Mouse (Mus musculus) layer of hippocampus, adult 8-10 months (tissue): ENCODE results near the gene Kalrn. TPM values are rescaled to one million over a fixed set of nuclear protein-coding genes. Genes with fewer than 3 reads are reported as not detected.
"Not testable (repeated sequence)": the region's sequence is repeated elsewhere in the genome, so short reads cannot be mapped to it uniquely, and the experiment has no call there.

Experiments used
- DNase-seq, 2 experiments: peaks; one replicate each; pipeline ENCODE4 v3.0.0; 2022; ENCODE audit warnings: low spot score in 2 of 2
- total RNA-seq, 4 experiments: library from RNA; stranded (reverse); gene quantifications; 2 replicates each; pipeline ENCODE4 v1.2.4; 2022

Kalrn gene
- total RNA-seq, 4 experiments from 2014 or later: 495 to 557 (median 508) TPM

DNA sequence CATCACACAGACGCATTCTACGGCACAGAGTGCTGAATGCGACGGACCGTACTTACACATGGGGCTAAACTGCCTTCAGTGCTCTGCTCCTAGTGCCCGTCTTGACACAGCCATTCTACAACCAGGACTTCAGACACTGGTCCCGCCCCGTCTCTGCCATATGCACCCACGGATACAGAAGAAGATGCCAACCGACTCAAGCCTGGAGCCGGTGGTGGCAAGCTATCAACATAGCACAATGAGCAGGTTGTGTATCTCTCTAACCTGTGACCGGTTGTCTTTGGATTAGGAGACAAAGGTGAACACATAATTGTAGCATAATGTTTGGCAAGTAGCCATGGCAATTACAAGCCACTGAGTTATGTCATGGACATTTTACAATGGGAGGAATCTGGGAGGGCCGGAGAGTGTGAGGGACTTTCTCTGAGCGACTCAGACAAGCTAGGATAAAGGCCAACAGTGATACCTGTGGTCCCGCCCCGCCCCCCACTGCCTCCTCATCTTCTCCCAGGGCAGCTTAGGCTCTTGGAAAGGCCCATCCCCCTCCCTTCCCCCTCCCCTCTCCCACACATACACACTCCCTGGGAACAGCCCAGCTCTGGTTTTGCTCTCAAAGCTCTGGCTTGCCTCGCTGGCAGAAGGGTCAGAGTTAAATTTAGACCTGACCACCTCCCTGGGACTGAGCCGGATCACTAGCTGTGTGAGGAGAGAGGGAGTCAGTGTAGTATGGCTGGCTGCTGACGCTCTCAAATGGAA, 491.5 kb downstream of the Kalrn start:
- DNase-seq: no peak

DNA sequence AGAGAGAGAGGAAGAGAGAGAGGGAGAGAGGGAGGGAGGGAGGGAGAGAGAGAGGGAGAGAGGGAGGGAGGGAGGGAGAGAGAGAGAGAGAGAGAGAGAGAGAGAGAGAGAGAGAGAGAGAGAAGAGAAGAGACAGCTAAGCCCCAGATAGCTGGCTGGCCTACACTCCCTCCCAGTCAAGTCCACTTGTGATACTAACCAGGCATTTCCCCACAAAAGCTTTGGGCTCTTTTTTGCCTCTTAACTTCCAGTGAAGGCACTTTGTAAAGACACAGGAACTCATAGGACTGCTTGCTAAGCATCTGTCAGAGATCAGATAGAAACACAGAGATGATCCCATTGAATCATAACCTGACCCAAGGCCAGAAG, 492.0 kb downstream of the Kalrn start:
- not testable (repeated sequence) for DNase-seq

DNA sequence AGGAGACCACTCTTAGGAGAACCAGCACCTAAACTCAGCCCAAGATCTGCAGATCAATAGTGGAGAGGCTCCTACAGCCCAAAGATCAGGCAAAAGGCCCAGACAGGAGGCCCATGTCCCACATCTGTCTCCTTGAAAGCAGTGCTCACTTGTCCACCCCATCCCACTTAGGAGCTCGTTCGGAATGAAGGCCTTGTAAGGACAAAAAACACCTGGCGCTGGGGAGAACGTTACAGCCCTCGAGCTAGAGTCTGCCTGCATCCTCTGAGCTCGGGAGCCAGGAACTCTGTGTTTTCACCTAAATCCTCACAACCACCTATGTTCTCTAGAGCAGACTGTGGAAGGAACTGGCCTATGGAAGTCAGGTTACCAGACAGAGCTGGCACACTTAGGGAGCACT, 492.5 kb downstream of the Kalrn start:
- DNase-seq: no peak

DNA sequence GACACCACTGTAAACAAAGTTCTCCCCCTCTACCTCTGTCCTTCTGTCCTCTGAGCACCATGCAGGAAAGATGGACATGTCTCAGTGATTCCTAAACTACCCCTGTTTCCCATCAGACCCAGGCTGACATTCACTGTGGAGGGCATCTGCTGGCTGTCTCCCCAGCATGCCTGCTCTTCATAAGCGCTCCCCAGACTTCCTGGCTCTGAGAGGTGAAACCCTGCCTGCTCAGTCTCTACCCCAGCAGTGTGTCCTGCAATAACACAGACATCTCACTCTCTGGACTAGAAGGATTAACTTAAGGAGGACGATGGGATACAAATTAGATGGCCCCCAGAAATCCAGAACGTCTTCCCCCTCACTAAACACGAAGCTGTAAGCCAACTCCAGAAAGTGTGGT, 493.8 kb downstream of the Kalrn start:
- DNase-seq: no peak

DNA sequence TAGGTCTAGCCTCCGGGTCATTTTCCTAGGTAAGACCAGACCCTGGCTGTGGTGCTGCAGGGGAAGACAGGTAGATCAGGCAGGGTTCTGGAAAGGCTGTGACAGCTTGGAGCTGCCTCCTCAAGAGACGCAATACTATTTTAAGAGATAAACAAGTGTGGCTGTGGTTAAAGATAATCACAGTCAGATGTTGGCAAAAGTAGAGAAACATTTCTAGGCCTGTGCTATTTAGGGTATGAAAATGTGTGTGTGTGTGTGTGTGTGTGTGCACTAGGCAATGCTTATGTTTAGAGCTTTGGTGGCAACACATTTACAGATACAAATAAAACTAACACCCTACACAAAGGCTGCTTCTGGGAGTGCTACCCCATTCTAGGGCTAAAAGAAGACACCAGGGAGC, 494.6 kb downstream of the Kalrn start:
- DNase-seq: no peak

DNA sequence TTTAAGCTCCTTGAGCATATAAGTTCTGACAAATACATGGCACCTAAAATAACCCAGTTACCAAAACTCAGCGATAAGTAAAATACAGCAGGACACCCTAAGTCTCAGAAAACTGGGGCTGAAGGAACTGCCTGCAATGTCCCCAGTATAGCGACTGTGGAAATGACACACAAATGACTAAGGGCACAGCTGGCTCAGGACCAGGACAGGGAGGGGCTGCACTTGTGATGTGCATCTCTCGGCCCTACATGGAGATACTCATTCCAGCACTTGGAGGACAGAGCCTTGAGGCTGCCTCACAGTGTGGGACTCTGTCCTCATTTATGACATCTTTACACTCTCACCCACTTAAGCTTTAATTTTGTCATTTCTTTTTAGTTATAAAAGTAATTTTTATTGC, 497.2 kb downstream of the Kalrn start:
- no peak for DNase-seq

DNA sequence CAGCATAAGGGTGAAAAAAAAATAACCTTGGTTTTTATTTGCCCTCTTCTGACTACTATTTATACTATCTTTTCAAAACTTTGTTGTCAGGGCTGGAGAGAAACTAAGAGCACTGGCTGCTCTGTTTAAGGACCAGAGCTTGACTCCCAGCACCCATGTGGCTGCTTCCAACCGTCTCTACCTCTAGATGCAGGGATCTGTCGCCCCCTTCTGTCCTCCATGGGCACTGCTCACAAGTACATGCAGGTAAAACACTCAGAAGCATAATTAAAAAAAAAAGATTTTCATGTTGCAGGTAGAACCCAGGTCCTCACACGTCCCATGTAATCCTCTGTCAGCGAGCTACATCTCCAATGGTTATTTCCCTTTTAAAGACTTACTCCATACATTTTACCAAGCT, 499.4 kb downstream of the Kalrn start:
- no peak for DNase-seq

DNA sequence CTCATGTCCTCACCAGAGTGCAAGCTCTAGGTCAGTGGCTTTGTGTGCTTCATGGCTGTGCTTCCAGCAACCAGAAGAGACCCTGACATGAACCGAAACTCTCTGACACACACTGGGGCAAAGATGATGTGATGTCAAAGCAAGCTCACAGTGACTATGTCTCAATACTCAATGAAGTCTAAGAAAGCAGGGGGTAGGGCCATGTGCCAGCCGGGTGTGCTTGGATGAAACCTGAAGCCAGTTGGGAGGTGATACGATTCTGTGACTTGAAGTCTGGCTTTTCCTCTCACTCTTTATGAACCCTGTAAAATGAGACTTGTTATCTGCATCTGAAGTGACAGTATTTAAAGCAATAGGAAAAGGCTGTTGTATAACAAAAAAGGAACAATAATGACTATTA, 501.2 kb downstream of the Kalrn start:
- no peak for DNase-seq

DNA sequence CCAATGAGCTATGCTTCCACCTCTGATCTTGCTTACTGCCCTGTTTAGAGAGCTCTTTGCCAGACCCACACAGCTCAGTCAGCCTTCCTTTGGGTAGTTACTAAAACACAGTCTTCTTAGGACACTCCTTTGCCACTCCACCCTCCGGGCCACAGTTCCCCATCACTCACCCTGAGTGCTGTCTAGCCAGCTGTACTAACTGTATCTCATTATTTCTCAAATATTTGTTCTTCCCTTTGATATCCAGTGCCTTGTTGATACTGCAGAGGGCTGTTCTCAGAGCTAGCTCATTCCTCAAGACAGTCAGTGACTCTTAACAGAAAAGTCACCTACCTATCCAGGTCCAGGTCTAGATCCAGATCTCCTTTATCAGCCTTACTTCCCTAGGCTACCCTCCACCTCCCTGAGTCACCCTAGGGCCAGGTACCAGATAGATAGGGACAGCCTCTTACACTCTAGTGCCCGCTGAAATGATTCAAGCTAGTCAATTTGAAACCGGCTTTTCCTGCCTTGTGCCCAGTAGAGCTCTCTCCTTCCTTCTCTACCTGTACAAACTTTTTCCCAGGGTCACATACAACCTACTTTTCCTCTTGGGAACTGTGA, 502.0 kb downstream of the Kalrn start:
- no peak for DNase-seq

DNA sequence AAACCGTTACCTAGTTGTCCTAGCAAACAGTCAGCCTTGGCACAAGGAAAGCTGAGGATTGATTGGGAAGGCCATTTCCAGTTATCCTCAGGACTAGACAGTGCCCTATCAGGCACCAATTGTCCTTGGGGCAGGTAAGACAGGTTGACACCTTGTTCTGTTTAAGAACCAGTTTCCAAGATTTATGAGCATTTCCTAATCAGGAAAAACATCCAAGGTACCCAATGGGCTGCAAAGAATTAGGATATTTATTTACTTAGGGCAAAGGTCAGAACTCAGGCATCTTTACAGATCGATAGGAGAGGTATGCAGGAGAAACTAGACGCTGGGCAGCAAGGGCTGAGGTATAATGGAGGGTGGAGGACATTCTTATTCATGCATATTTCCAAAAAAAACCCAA, 503.9 kb downstream of the Kalrn start:
- no peak for DNase-seq

DNA sequence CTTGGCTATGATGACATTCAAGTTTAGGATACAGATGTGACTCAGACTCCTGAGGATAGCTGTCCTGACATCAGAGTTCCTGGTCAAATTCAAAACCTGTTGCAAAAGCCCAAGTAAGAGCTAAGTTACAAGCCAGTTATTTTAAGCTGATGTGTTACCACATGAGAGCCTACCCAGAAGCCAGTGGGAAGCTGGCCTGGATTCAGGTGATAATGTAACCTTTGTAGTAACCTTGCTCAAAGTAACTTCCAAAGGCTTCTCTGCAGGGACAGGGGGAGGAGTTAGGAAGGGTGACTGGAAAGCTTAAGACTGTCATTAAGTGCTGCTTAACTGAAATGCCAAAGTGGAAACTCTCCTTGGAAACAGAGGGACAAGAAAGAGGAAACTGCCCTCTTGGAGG, 506.4 kb downstream of the Kalrn start:
- no peak for DNase-seq

DNA sequence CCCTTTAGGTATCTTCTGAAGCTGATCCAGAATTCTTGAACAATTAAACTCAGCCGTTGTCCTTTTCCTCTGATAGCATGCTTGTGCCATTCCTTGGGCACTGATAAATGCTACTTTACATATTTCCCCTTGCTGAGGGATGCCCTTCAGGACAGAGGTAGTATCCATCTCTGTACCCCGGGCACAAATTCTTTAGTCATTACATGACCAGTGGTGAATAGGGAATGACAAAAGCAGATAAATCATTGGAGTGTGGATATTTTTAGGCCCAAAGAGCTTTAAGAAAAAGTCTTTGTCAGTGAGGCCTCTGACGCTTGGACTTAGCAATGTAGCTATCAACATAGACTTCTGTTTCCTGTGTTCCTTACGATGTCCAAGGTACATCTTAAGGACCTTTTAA, 507.0 kb downstream of the Kalrn start:
- DNase-seq: no peak

DNA sequence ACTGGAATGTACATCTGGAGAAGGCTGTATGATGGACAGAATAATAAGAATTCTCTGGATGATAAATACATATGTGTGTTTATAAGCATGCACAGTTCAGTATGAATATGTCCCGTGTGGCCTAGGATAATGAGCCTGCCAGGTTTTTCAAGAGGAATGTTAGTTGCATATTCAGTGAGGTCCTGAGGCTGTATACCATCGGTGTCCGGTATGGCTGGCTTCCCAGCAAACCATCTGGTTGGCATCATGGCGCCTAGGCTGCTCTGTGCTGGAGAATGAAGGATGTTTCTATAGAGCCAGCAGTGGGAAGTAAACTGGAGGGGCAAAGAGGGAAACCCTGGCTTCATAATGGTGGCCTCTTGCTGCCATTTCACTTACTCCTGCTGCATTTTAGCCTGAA, 510.0 kb downstream of the Kalrn start:
- DNase-seq: no peak

DNA sequence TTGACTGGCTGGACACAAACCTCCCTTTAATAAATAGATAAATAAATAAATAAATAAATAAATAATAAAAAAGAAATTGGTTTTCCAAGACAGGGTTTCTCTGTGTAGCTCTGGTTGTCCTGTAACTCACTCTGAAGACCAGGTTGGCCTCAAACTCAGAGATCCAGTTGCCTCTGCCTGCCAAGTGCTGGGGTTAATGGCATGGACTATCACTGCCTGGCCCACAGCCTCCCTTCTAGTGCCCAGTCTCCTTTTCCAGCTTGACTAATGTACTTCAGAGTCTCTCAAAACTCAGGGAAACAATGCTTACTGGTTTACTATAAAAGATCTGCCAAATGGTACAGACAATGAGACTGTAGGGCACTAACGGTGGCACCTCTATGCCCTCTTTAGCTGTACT, 511.7 kb downstream of the Kalrn start:
- DNase-seq: no peak

DNA sequence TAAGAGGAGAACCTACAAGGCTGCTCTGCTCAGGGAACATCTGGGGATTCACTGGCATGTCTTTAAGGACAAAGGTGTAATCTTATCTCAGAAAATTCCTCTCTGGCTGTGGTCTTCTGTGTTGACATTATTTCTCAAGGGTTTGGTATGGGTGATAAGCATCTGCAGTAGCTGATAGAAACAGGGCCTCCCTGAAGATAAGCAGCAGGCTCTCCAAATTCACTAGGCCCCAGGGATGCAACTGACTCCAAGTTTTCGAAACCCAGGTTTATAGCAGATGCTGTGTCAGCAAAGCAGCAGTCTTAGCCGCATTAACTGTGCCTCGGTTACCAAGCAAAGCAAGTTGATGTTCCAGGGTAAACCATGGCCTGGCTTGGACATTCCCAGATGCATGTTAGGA, 514.7 kb downstream of the Kalrn start:
- no peak for DNase-seq

DNA sequence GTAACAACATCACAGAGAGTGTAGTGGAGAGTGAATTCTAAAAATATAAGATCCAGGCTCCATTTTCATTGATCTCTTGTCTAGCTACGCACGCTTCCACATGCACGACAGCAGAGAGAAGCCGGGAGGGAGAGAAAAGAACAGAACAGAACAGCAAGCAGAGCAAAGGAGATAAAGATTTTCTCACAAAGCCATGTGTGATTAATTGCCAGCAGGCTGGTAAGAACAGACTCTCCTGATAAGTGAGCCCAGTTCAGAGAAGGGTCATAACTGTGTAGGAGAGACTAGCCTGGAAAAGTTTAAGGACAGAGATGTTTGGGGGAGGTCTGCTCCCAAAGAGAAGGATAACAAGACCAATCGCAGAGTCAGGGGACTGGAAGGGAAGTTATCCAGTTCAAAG, 515.9 kb downstream of the Kalrn start:
- no peak for DNase-seq

DNA sequence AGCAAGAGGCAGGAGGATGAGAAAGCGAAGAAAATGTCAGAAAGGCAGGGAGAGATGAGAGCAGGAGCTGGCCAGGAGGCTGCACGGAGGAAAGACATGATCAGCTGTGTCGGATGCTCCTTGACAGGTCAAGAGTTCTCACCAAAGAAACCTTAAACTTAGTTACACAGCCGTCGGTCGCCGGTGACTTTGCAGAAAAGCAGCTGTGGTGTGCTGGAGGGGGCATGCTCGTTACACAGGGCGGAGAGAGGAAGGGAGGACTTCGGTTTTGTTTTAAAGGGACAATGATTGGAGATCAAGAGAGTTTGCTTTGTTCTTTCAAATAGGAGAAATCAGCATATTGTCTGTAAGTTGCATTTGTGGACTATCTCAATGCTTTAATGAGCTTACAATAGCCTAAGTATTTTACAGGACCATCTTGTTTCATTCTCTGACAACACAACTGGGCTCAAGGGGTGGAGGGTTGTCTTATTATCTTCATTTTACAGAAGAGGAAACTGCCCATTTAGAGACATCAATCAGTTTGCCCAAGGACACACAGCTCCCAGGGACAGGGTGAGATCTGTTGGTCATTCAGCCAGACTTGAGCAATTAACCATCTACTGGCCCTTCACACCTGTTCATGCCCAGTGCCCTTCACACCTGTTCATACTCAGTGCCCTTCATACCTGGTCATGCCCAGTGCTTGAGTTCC, 516.8 kb downstream of the Kalrn start:
- DNase-seq: no peak

DNA sequence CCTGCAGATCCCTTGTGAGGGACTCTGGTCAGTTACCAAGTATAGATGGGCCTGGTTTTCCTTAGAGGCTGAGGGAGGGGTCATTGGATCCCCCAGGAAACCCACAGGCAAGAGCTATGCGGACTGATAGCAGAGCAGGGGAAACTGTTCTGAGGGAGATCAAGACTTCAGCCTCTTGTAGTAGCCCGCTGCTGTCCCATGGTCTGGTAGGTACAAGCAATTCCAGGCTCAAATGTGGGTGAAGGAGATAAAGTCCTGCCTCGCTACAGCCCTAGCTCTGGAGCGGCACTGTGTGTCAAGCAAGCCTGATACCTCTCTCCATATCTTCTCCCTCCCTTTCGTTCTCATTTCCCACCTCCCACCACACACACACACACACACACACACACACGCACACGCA, 523.2 kb downstream of the Kalrn start:
- no peak for DNase-seq

DNA sequence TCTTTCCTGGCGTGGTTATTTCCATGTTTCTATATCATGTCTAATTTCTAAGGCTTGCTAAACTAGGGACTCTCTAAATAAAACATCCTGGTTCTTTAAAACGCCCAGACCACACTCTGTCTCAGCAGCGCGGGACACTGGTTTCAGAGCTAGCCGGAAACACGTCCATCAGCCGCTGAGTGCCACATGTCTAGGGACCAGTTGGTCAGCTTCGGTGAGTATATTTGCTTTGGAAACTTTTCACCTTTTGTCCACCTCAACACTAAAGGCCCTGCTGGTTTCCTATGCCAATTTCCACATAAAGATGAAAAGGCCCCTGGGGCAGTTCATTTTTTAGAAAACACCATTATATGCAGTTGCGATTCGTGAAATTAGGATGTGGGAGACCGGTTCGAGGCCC, 524.0 kb downstream of the Kalrn start:
- DNase-seq: no peak

DNA sequence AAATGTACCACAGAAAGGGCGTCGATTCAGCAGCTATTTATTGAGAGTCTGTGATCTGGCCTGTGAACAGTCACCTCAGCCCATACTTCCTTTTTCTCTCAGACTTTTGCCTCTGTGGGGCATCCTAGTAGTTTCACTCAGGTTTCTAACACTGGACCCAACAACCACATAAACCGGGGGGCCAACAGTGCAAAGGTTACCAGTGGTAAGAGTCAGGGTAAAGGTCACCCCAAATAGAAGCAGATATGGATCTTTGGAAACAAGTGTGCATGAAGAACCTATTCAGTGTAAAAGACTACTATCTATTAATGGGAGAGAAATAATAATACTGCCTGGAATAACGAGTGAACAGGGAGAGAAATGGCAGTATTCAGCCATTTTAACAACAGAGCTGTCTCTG, 525.1 kb downstream of the Kalrn start:
- no peak for DNase-seq

DNA sequence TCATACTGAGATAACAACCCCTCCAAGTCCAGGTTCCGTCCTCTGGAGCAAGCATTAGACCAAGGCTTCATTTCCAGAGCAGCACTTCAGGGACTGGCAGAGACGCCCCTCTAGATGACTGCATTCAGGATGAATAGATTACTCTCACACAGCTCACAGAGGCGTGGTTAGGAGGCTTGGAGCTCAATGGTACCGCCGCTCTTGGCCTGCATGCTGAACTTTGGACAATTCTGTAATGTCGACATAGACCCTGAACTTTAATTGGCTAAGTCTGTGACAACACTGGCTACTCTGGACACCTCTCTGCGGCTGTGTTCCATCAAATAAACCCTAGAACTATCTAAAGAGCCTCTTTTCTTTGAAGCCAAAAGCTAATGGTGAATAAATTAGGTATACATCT, 525.8 kb downstream of the Kalrn start:
- DNase-seq: no peak

DNA sequence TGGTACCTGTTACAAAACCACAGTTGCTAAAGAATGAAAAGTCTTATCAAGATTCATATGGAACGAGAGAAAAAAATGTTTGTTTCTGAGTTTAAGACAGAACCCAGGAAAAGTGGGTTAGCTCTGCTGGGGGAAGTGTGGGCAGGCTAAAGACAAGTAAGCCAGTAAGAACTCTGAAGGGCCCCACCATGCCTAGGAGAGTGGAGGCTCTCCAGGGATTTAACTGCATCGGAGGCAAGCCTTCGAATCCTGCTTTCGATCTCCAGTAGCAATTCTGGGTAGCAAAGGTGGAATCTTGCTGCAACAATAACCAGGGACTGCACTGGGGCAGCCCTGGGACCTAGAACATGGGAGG, 526.3 kb downstream of the Kalrn start:
- DNase-seq: no peak
